ENCODE assay signal across 13 mouse cellular contexts in genomic region chr6:54053316-54053715, GRCm38 (mm10).
"Had no signal": no experiment of that assay in that cellular context is flagged by ENCODE, and none has a peak within 500 bp of the region (broad histone marks: within the 10 kb centered on the region; RNA-seq: fewer than 3 reads in every experiment).

No protein-coding gene starts in this region.

- H3K9ac ChIP-seq: liver, embryonic 13.5 days; stomach, embryonic 15.5 days had no signal

- H3K4me3 ChIP-seq: liver, embryonic 13.5 days; stomach, embryonic 15.5 days had no signal

- H3K27ac ChIP-seq: liver, embryonic 13.5 days; stomach, embryonic 15.5 days had no signal

- H3K36me3 ChIP-seq: liver, embryonic 13.5 days; stomach, embryonic 15.5 days had no signal

- H3K9me3 ChIP-seq: liver, embryonic 13.5 days; stomach, embryonic 15.5 days had no signal

- H3K27me3 ChIP-seq: liver, embryonic 13.5 days; stomach, embryonic 15.5 days had no signal

- H3K4me1 ChIP-seq: stomach, embryonic 15.5 days had no signal

- DNase-seq: kidney, adult 9 months; kidney, postnatal 14 days; kidney, postnatal 4 days; liver, embryonic 13.5 days; lung, adult 2 months; lung, postnatal 14 days; lung, postnatal 4 days; midbrain, embryonic 14.5 days; right cerebral cortex, postnatal 14 days; spleen, adult 18-20 months; thymus, postnatal 25 days had no signal

- H3K4me2 ChIP-seq: liver, embryonic 13.5 days; midbrain, embryonic 11.5 days; stomach, embryonic 15.5 days had no signal
